Mouse (Mus musculus): ENCODE measurements around the gene Sdhaf1. TPM values are rescaled to one million over a fixed set of nuclear protein-coding genes. Genes with fewer than 3 reads are reported as not detected.

Sdhaf1 gene
- polyA plus RNA-seq, 1 experiment from 2014 or later: 16.7 TPM

DNA sequence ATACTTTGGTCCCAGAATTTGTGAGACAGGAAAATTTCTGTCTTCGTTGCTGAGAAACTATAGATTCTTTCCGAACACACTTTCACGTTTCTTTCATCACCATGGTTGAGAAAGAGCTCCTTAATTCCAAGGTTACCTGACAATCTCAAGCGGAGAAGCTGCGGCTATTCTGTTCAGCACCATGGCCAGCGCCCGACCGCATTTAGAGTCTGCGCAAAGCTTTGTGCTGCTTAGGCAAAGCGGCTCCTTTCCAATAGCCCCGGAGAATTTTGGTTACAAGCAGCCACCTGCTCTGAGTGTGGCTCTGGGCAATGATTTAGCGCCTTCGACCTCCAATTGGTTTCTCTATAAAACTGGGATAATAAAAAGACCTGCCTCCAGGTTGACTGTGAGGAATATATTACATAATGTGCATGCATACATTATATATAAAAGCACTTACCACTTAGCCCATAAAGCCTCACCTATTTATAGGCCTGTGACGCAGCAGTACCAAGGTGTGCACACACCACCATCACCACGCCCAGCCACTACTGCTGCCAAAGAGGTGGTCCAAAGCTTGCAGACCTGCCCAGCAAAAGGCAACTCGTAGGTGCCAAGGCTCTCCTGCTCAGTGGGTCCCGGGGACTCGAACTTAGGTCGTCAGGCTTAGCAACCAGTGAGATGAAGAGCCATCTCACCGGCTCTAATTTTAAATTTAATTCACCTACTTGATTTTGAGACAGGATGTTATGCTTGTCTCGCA, 23.1 kb upstream of the Sdhaf1 start:
- H3K27me3 ChIP-seq (replicated peaks): peaks cover 20% of the 10 kb centered on the region

DNA sequence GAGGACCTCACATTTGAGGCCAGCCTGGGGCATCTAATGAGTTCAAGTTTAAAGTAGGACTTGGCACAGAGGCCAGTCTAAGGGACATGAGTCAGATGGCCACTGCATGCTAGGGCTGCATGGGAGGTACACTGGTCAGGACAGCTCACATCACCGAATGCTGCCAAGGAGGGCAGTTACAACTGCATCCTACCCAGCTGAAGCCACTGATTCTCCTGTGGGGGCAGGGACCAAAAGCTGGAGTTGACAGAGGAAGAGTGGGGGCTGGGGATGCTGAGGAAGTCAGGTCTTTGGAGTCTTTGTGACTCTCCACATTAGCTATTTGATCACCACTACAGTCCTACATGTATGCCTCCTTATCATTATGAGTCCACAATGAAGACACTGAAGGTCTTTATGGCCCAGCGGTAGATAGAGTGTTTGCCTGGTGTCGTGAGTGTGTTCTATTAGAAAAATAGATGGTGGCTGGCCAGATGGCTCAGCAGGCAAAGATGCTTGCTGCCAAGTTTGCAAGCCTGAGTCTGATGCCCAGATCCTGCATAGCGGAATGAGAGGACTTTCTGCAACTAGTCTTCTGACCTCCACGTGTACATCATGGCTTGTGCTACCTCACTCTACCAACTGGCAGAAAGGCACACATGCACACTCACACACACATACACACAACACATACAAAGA, 15.9 kb upstream of the Sdhaf1 start:
- H3K36me3 ChIP-seq: no peaks in the 10 kb centered on the region
- peaks cover 22% of the 10 kb centered on the region for H3K27me3 ChIP-seq (replicated peaks)
- ATAC-seq (ENCODE audit: low FRiP score): no peak
- H3K27ac ChIP-seq (replicated peaks): no peak overlapping the region
- H3K9ac ChIP-seq (replicated peaks): no peak overlapping the region
- H3K4me3 ChIP-seq (replicated peaks): no peak overlapping the region
- H3K4me2 ChIP-seq: no peak overlapping the region
- H3K4me1 ChIP-seq: peaks cover 7% of the 10 kb centered on the region
- WGBS: 62% methylated on average over 5 of the region's 5 CpGs
- H3K9me3 ChIP-seq (replicated peaks): no peaks in the 10 kb centered on the region

More for the DNA sequence above, 23.1 kb upstream of the Sdhaf1 start:
- Histone ChIP-seq H3K9ac (replicated peaks) (no peak overlapping the region), H3K4me2 (no peak overlapping the region), H3K36me3 (no peaks in the 10 kb centered on the region), H3K27ac (replicated peaks) (no peak overlapping the region), H3K4me3 (replicated peaks) (no peak overlapping the region), H3K4me1 (peaks cover 17% of the 10 kb centered on the region), H3K9me3 (replicated peaks) (no peaks in the 10 kb centered on the region)
- 28% methylated on average over 21 of the region's 21 CpGs for WGBS
- no peak for ATAC-seq (ENCODE audit: low FRiP score)

DNA sequence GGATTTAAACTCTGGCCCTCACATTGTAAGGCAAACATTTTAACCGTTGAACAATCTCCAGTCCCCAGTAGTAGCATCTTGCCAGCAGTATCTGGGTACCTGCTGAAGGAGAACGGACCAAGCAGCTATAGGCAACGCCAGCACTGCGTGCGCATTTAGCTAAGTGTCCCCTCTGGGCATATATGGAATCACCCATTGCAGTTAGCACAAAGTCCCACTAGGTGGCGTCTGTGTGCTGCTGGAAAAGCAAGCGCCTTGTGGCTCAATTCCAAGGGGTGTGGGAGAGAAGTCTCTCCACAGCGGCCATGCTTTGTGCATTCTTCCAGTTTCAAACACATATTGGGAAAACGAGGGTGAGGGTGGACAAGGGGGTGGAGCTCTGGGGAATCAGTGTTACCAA, 12.7 kb upstream of the Sdhaf1 start:
- H3K27ac ChIP-seq (replicated peaks): no peak overlapping the region
- peaks cover 34% of the 10 kb centered on the region for H3K4me1 ChIP-seq

DNA sequence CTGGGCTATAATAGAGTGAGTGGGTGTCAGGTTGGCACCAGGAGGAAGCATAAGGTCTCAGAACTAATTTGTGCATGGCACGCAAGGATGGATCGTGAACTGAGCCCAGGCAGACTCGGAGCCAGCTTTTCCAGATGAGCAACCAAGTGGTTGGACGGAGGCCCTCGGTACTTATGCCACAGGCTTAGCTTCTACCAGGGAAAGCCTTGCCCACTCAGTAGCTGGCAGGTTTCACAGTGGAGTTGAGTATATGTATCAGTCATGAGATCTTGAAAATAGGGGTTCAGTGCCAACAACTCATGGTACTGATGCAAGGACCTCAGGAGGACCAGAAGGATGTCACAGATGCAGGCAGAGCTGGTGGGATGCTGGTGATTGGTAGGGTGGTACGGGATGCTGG, 12.0 kb upstream of the Sdhaf1 start:
- Histone ChIP-seq H3K9ac (replicated peaks) (no peak overlapping the region), H3K4me1 (peaks cover 37% of the 10 kb centered on the region), H3K9me3 (replicated peaks) (no peaks in the 10 kb centered on the region), H3K27me3 (replicated peaks) (peaks cover 21% of the 10 kb centered on the region), H3K36me3 (no peaks in the 10 kb centered on the region), H3K4me2 (no peak overlapping the region), H3K27ac (replicated peaks) (no peak overlapping the region), H3K4me3 (replicated peaks) (no peak overlapping the region)
- no peak for ATAC-seq (ENCODE audit: low FRiP score)
- 72% methylated on average over 6 of the region's 6 CpGs for WGBS

More for the DNA sequence above, 12.7 kb upstream of the Sdhaf1 start:
- Histone ChIP-seq H3K4me2 (peak overlapping the region; percentile 32), H3K27me3 (replicated peaks) (peaks cover 21% of the 10 kb centered on the region), H3K9ac (replicated peaks) (0 out of 2 replicates have a peak overlapping the region, but pooled peaks have one; percentile 17), H3K36me3 (no peaks in the 10 kb centered on the region), H3K4me3 (replicated peaks) (no peak overlapping the region), H3K9me3 (replicated peaks) (no peaks in the 10 kb centered on the region)
- ATAC-seq (ENCODE audit: low FRiP score): 0 out of 2 replicates have a peak, but pooled peaks have one; percentile 30
- WGBS: under 1% methylated on average over 9 of the region's 9 CpGs

DNA sequence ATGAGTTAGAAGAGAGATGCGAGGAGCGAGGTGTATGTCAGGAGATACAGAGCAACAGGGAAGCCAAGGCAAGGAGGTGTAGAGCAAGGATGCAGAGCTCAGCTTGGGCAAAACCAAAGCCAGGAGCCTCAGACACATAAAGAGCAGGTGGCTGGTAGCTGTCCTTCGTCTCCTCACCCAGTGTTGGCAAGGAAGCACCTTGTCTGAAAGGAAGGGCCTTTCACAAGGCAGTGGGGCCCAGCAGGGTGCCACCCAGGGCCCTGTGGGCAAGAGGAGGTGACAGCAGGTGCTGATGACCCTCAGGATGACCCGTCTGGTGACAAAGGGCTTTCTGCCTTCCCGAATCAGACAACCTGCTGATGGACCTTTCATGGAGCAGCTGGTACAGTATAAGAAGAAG, 10.9 kb upstream of the Sdhaf1 start:
- ATAC-seq (ENCODE audit: low FRiP score): no peak
- Histone ChIP-seq H3K36me3 (no peaks in the 10 kb centered on the region), H3K9ac (replicated peaks) (no peak overlapping the region), H3K27me3 (replicated peaks) (peaks cover 21% of the 10 kb centered on the region), H3K9me3 (replicated peaks) (no peaks in the 10 kb centered on the region), H3K4me2 (no peak overlapping the region), H3K4me1 (peaks cover 37% of the 10 kb centered on the region), H3K4me3 (replicated peaks) (no peak overlapping the region), H3K27ac (replicated peaks) (no peak overlapping the region)
- 71% methylated on average over 5 of the region's 5 CpGs for WGBS

DNA sequence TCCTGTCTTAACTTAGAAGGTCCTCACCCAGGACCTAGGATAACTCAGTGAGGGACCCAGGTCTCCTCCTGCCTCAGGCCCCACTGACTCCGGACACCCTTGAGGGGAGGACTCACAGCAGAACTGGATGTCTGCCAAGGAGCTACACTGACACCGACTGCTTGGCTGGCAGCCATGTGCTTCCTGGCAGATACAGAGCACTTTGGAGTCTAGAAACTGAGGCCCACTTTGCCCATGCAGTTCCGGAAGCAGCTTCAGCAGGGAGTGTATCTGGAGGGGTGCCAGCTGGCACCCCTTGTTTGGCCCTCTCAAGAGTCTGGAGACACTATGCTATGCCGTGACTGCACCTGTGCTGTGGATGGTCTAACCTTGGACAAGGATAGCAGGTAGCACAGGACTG, 9.7 kb upstream of the Sdhaf1 start:
- ATAC-seq (ENCODE audit: low FRiP score): peak; percentile 12; the same call in 1 of the 2 replicates
- H3K27ac ChIP-seq (replicated peaks): peak overlapping the region; percentile 60

DNA sequence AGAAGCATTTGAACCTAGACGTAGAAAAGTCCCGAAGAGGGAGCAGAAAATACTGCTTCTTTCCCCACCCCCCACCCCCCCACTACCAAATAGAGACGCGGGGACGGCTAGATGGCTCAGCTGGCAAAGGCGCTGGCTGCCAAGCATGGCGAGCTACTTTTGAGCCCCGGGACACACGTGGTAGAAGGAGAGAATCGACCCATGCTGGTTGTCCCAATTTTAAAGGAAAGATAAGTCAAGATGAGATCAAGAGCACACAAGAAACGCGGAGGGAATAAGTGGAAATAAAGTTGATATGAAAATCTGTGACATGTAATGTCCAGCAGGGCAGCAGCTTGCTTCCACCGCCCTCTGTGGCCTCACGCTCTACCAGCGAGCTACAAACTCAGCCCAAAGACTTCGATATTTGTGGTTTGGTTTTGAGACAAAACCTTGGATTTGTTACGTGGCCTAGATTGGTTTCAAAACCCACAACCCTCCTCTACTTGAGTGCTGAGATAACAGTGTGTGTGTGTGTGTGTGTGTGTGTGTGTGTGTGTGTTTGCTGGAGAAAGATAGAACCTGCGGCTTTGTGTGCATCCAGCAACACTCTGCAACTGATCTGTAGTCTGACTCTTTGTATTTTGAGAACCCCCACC, 9.0 kb upstream of the Sdhaf1 start:
- Histone ChIP-seq H3K4me3 (replicated peaks) (peak overlapping the region; percentile 29; the same call in 1 of the 2 replicates), H3K36me3 (no peaks in the 10 kb centered on the region), H3K27ac (replicated peaks) (peak overlapping the region; percentile 60; the same call in 1 of the 2 replicates), H3K4me2 (peak overlapping the region; percentile 56), H3K9me3 (replicated peaks) (no peaks in the 10 kb centered on the region), H3K9ac (replicated peaks) (no peak overlapping the region), H3K4me1 (peaks cover 37% of the 10 kb centered on the region), H3K27me3 (replicated peaks) (peaks cover 24% of the 10 kb centered on the region)
- 57% methylated on average over 18 of the region's 18 CpGs for WGBS
- ATAC-seq (ENCODE audit: low FRiP score): no peak

More for the DNA sequence above, 9.7 kb upstream of the Sdhaf1 start:
- Histone ChIP-seq H3K4me2 (no peak overlapping the region), H3K36me3 (no peaks in the 10 kb centered on the region), H3K27me3 (replicated peaks) (peaks cover 24% of the 10 kb centered on the region), H3K9me3 (replicated peaks) (no peaks in the 10 kb centered on the region), H3K4me3 (replicated peaks) (no peak overlapping the region), H3K9ac (replicated peaks) (no peak overlapping the region), H3K4me1 (peaks cover 37% of the 10 kb centered on the region)
- WGBS: 27% methylated on average over 4 of the region's 4 CpGs

DNA sequence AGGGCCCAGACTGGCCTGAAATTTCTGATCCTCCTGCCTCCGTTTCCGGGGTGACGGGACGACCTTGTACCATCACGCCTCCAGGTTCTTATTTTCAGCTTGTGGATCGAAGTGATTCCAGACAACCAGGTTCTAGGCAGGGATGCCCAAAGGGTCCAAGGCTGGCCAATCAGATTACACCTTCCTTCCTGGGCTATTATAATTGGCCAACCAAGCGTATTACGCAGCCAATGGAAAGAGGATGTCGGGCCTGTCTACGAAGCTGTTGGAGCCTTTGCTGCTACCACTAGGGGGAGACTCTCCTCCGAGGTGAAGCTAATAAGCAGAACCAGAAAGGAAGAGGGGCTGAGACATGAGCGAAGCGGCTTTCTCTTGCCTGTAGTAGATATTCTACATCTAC, 8.2 kb upstream of the Sdhaf1 start:
- Histone ChIP-seq H3K4me1 (peaks cover 37% of the 10 kb centered on the region), H3K36me3 (no peaks in the 10 kb centered on the region), H3K4me3 (replicated peaks) (peak overlapping the region; percentile 29), H3K4me2 (peak overlapping the region; percentile 56), H3K9me3 (replicated peaks) (no peaks in the 10 kb centered on the region), H3K9ac (replicated peaks) (no peak overlapping the region), H3K27ac (replicated peaks) (peak overlapping the region; percentile 49), H3K27me3 (replicated peaks) (peaks cover 24% of the 10 kb centered on the region)
- WGBS: 2% methylated on average over 13 of the region's 13 CpGs
- peak; percentile 94 for ATAC-seq (ENCODE audit: low FRiP score)

DNA sequence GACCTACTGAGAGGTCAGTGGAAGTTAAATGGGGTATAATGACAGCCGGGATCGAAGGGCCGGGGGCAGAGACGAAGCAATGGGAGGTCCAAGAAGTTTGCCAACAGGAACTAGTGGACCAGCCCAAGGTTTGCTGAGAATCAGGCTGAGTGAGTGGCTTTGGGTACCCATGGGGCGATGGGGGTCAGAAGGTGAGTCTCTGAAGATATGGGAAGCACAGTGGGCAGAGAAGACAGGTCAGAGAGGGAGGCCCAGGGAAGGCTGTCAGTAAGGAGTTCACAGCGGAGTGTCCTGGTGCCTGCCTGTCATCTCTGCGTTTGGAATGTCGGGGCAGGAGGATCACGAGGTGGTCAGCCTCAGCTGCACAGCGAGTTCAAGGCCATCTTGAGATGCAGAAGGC, 4.7 kb upstream of the Sdhaf1 start:
- H3K27me3 ChIP-seq (replicated peaks): peaks cover 10% of the 10 kb centered on the region; the same call in 1 of the 2 replicates

DNA sequence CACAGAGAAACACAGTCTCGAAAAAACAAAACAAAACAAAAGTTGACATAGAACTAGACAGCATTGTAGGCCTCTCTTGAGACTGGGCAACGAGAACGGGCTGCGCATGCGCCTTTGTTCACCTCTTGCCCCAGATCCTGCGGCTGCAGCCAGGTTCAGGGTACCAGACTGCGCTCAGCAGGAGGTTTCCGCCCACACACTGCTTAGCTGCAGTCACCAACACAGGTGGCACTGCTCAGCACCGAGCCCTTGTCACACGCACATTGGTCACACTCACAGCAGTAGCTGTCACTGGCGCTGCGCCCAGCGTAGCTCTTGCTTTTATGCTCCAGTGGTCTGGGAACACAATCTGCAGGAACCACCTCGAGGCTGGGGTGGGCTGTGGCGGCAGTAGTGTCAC, 3.4 kb upstream of the Sdhaf1 start:
- Histone ChIP-seq H3K27me3 (replicated peaks) (peaks cover 10% of the 10 kb centered on the region; the same call in 1 of the 2 replicates), H3K27ac (replicated peaks) (no peak overlapping the region), H3K9me3 (replicated peaks) (no peaks in the 10 kb centered on the region), H3K36me3 (no peaks in the 10 kb centered on the region), H3K4me2 (no peak overlapping the region), H3K4me1 (peaks cover 18% of the 10 kb centered on the region), H3K9ac (replicated peaks) (no peak overlapping the region), H3K4me3 (replicated peaks) (no peak overlapping the region)
- no peak for ATAC-seq (ENCODE audit: low FRiP score)
- 42% methylated on average over 15 of the region's 15 CpGs for WGBS

More for the DNA sequence above, 4.7 kb upstream of the Sdhaf1 start:
- Histone ChIP-seq H3K4me2 (no peak overlapping the region), H3K9ac (replicated peaks) (no peak overlapping the region), H3K4me3 (replicated peaks) (no peak overlapping the region), H3K4me1 (peaks cover 23% of the 10 kb centered on the region), H3K27ac (replicated peaks) (no peak overlapping the region), H3K9me3 (replicated peaks) (no peaks in the 10 kb centered on the region), H3K36me3 (no peaks in the 10 kb centered on the region)
- WGBS: 31% methylated on average over 10 of the region's 10 CpGs
- ATAC-seq (ENCODE audit: low FRiP score): no peak

DNA sequence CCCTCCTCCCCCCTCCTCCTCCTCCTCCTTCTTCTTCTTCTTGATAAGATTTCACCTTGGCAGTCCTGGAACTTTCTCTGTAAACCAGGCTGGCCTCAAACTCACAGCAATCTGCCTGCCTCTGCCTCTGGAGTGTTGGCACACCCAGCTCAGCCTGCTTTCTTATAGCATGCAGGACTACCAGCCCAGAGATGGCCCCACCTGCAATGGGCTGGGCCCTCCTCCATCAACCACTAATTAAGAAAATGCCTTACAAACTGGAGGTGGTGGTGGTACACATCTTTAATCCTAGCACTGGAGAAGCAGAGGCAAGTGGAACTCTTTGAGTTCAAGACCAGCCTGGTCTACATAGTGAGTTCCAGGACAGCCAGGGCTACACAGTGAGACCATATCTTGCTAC, 2.7 kb upstream of the Sdhaf1 start:
- H3K27ac ChIP-seq (replicated peaks): no peak overlapping the region
- peaks cover 10% of the 10 kb centered on the region; the same call in 1 of the 2 replicates for H3K27me3 ChIP-seq (replicated peaks)
- no peaks in the 10 kb centered on the region for H3K9me3 ChIP-seq (replicated peaks)
- H3K4me1 ChIP-seq: peaks cover 13% of the 10 kb centered on the region
- no peak for ATAC-seq (ENCODE audit: low FRiP score)
- no peak overlapping the region for H3K9ac ChIP-seq (replicated peaks)
- no peak overlapping the region for H3K4me3 ChIP-seq (replicated peaks)
- H3K4me2 ChIP-seq: no peak overlapping the region
- no peaks in the 10 kb centered on the region for H3K36me3 ChIP-seq
